Mouse (Mus musculus) fat pad, adult 2 months (tissue): ENCODE data around the gene Opn3.

ENCODE experiments used
- DNase-seq: peaks from one replicate; pipeline ENCODE4 v3.0.0-alpha.2; 2011; ENCODE audit warnings: low read depth, low spot score; ENCODE audit errors: extremely low read depth

Gene Opn3

GRCm38 (mm10) chr1:175668666-175669405, 23.7 kb downstream of the Opn3 start:
- no peak for DNase-seq

DNA sequence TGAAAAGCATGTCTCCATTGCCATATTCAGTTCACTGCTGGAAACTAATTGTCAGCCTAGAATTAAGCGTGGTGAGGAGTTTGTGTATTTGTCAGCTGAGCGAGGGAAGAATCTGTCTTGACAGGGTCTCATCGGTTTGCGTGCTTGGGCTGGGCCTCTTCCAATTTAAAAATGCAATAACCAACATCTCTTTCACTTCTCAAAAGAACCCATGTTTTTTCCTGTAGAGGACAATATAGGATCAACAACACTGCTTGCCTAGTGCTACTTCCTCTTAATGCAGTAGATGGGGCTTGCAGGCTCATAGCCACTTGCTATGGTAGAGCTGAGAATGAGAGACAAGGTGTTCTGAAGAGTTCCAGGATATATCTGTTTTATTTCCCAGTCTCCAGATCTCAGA, 32.7 kb downstream of the Opn3 start:
- no peak for DNase-seq

GRCm38 (mm10) chr1:175648615-175649014, 44.0 kb downstream of the Opn3 start:
- DNase-seq = no peak

DNA sequence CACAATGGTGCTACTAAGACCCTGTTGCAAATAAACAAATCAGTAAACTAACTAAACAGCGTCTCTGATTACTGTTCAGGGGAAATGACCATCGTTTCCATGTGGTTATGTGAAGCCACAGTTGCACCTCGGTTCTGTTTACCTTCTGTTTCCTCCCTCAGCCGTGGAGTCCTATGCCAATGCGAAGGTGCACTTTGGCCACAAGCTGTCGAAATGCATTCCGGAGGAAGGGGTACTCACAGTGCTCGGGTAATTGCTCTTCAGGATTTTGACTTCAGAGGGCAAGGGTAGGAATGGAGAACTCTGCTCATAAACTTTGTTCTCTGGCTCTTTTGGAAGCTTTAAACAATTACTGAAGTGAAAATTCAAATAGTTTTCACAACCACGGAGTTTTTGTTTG, 45.6 kb downstream of the Opn3 start:
- no peak for DNase-seq

GRCm38 (mm10) chr1:175643496-175644265, 48.9 kb downstream of the Opn3 start:
- DNase-seq = no peak

DNA sequence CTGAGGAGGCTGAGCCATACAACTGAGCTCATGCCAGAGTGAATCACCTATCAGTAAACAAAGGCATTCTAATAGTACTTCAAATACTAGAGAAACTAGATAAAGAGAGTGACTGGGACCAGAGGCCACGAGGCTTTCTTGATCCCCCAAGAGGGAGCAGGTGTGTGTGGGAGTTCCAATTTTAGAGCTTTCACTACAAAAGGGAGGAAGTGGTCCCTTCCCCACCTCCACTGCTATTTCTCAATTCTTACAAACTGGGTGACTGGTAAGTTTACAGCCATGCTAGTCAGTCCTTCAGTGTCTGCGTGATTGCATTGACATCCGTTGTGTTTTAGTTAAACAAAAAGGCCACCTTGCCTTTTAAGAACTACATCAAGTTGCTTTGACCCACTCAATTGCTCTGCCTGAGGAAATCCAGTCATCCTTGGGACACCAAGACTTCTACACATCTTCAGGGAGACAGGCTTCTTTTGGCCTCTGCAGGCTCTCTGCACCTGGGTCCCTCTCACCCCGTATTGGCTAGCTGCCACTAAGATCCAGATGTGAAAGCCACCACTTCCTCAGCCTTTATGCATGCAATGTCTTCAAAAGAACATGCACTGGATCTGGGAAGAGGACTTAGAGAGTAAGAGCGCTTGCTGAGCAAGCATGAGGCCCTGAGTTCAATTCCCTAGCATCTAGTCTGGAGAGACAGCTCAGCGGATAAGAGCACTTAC, 52.0 kb downstream of the Opn3 start:
- no peak for DNase-seq

DNA sequence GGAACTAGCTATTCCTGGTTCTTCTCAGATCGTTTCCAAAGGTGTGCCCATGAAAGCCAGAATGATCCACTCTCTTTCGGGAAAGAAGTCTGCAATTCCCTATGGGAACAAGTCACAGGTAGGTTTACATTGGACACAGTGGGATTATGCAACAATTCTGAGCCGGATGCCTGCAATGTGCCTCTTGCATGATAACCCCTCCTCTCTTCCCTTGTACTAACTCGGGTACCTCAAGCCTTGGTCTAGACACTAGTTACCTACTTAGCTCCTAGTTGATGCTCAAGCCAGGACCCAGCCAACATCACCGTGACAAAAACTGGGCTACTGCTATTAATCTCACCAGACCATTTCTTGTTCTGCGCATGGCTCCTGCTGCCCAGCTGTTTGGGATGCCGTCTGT, 53.5 kb downstream of the Opn3 start:
- DNase-seq = no peak

DNA sequence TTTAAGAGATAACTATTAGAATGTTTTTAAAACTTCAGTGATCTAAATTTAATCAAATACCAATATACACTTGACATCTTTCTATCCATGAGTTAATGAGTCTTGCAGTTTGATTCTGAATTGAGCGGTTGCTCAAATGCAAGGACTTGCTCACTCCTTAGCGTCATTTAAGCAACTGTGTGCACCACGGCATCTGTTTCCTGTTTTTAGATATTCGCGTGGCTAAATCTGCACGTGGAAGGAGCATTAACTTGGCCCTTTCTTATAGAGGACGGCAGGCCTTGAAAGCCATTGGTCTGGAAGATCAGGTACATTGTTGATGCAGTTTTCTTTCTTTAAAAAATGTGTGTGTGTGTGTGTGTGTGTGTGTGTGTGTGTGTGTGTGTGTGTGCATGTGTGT, 54.9 kb downstream of the Opn3 start:
- no peak for DNase-seq

DNA sequence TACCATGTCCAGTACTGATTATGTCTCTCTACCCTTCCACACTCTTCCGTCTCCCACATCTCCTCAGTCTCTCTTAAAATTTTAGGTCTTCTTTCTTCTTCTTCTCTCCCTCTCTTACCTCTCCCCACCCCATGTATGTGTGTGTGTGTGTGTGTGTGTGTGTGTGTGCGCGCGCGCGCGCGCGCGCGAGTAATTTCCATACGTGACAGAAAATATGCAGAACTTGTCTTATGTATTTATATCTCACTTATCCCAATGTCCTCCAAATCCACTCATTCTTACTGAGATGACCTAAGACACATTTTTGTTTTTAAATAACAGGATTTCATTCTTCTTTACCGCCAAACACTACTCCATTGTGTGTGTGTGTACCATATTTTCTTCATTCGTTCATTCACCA, 60.1 kb downstream of the Opn3 start:
- DNase-seq = no peak

DNA sequence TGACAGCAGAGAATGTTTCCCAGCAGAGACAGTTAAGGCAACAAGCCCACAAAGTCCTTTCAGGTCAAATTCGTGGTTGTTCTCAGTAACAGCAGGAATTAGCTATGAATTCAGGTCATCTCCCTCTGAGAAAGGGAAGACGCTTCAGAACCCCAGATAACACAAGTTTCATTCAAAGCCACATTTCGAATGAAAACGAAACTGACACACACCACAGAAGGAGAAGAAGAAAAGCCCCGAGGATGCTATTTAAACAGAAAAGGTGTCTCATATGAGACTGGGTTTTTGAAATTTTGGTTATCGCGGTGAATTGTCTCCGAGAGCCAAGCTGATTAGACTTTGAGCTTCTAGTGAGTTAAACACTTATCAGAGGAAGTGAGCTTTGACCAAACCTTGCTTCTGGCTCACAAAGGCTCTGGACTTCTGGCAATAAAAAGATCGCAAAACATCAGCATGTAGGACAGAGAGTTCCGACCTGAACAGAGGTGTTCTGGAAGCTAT, 60.8 kb downstream of the Opn3 start:
- DNase-seq = no peak

DNA sequence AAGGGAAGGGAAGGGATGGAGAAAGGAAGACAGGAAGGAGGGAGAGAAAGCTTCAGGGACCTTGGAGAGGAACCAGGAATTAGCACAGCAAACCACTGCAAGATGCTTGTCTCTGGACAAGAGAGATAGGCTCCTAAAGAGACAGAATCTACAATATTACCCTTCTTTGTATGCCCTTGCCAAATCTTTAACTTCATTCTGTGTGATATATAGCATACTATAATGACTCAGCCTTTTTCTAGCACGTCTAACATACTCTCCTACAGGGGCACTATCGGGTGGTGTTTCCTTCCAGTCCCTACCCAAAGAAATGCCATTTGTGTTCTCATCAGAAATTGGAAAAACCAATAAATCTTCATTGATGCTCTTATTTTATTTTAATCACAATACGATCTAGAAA, 61.5 kb downstream of the Opn3 start:
- no peak for DNase-seq

- DNase-seq = no peak
Observed at GRCm38 (mm10) chr1:175630345-175630744, 62.2 kb downstream of the Opn3 start.

GRCm38 (mm10) chr1:175629248-175629647, 63.3 kb downstream of the Opn3 start:
- DNase-seq = no peak

GRCm38 (mm10) chr1:175625990-175626692, 66.4 kb downstream of the Opn3 start:
- DNase-seq = no peak

- DNase-seq = peak; percentile 94
Observed at GRCm38 (mm10) chr1:175625257-175625879, 67.2 kb downstream of the Opn3 start, which contains the start of gene Fh1. Gene Fh1 (minus strand): TSS chr1:175625635.

DNA sequence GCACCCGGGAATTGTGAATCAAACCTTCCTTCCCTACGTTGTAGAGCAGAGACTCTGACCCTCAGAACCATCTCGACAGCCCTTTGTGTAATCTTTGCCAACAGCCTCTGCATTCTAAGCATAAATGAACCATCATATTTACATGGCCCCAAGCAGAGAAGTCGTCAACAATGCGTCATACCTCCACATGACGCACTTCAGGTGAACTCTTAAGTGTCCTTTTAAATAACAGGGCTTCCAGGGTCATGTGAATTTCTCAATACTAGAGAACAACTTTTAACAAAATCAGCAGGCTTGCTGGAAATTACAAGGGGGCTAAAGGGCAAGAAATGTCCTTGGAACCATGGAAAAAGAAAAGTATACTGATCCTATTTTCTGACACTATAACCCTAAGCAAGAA, 68.9 kb downstream of the Opn3 start:
- no peak for DNase-seq

DNA sequence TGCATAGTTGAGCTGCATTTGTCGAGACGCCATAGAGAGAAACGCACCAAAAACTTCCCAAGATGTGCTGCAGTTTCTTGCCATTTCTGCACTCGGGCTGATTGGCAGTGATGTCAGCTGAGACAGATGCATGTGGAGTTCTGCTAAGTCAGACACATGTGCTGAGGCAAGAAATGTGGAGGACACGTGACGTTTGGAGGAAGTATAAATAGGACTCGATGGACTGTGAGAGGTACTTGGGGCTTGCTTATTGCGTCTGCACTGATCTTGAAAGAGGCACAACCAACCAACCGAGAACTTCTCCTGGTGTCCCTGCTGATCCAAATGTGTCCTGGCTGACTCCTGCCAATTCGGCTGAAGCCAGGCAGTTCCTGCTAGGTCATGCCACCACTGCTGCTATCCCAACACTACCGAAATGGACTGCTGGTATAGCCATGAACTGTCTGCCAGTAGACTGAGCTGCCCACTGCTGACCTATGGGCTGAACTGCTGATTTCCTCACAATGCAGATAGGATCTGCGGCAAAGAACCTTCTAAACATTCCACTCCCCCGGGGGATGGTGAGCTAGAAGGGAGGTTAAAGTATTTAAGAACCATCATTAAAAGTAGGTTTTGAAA, 72.7 kb downstream of the Opn3 start, which contains the start of gene Kmo:
Gene Kmo (plus strand): TSS at position 568 of the 618 bp plus-strand sequence.
- no peak for DNase-seq

DNA sequence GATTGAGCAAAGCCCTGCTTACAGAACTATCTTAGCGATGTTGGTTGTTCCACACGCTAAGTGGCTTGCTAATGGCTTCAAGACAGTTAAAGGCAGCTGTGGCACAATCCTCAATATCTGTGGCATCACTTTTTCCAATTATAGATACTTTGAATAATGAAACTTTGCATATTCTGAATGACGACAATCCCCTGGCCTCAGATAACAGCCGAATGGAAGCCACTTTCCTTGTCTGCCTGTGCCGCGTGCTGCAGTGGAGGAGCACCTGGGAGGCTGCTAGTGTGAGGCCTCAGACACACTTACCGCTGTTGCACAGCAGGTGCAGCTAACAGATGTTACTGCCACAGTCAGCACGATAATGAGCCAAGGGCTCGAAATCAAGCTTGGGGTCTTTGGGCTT, 77.6 kb downstream of the Opn3 start:
- DNase-seq = no peak
